Mouse (Mus musculus): ENCODE results near the gene Pttg1. TPM values are rescaled to one million over a fixed set of nuclear protein-coding genes. Genes with fewer than 3 reads are reported as not detected.
A peak's percentile ranks its signal among the peaks of the same experiment; 100 is the strongest.

The Pttg1 gene
- polyA plus RNA-seq, 1 experiment from 2014 or later = 106 TPM

DNA sequence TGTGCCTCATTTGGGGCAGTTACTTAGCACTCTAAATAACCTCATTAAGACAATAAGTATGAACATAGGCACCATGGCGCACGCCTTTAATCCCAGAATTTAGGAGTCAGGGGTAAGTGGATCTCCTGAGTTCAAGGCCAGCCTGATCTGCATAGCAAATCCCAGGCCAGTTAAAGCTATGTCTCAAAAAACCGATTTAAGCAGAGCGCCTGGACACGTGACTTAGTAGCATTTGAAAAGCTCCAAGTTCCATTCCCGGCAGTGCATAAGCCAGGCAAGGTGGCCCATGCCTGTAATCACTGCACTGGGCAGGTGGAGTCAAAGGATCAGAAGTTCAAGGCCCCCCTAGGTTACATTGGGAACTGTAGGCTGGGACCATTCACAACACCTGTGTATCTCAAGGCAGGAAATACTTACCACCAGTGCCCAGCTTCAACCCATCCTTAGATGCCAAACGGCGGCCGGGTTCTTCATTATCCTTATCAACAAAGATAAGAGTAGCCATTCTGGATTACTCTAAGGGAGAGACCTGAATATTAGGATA is 813 bp downstream of the Pttg1 start:
- Histone ChIP-seq H3K4me3 (ENCODE audit: low read depth, low read length) (peak overlapping the region; percentile 48), H3K4me2 (ENCODE audit: low read depth, low read length) (no peak overlapping the region), H3K27ac (replicated peaks; ENCODE audit: low read depth, low read length) (no peak overlapping the region), H3K36me3 (replicated peaks; ENCODE audit: control insufficient read depth, insufficient read depth, low read depth, low read length) (no peaks in the 10 kb centered on the region), H3K27me3 (ENCODE audit: control insufficient read depth, insufficient read depth, low read length) (no peaks in the 10 kb centered on the region), H3K4me1 (ENCODE audit: control insufficient read depth, insufficient read depth, low read length) (0 out of 2 replicates have a peak, but pooled peaks cover 2% of the 10 kb centered on the region), H3K9ac (replicated peaks; ENCODE audit: low read length) (no peak overlapping the region; the same call in 1 of the 2 replicates), H3K9me3 (replicated peaks; ENCODE audit: control insufficient read depth, low read length) (no peaks in the 10 kb centered on the region)
- DNase-seq (ENCODE audit: low spot score) = no peak
- ATAC-seq (replicated peaks; ENCODE audit: insufficient number of reproducible peaks, low FRiP score, low TSS enrichment, low read depth) = no peak
- WGBS = 94% methylated on average over 9 of the region's 9 CpGs

- ATAC-seq (replicated peaks; ENCODE audit: insufficient number of reproducible peaks, low FRiP score, low TSS enrichment, low read depth) (no peak), DNase-seq (ENCODE audit: low spot score) (no peak)
- H3K27me3 ChIP-seq (ENCODE audit: control insufficient read depth, insufficient read depth, low read length) = no peaks in the 10 kb centered on the region
- no peak overlapping the region for H3K27ac ChIP-seq (replicated peaks; ENCODE audit: low read depth, low read length)
- H3K4me3 ChIP-seq (ENCODE audit: low read depth, low read length) = no peak overlapping the region
- H3K4me1 ChIP-seq (ENCODE audit: control insufficient read depth, insufficient read depth, low read length) = 0 out of 2 replicates have a peak, but pooled peaks cover 2% of the 10 kb centered on the region
- no peaks in the 10 kb centered on the region for H3K9me3 ChIP-seq (replicated peaks; ENCODE audit: control insufficient read depth, low read length)
- H3K36me3 ChIP-seq (replicated peaks; ENCODE audit: control insufficient read depth, insufficient read depth, low read depth, low read length) = no peaks in the 10 kb centered on the region
- WGBS = 78% methylated on average over 5 of the region's 5 CpGs
- no peak overlapping the region for H3K4me2 ChIP-seq (ENCODE audit: low read depth, low read length)
- no peak overlapping the region for H3K9ac ChIP-seq (replicated peaks; ENCODE audit: low read length)
These were observed 1.7 kb downstream of the Pttg1 start for GRCm38 (mm10) chr11:43424386-43424785.

GRCm38 (mm10) chr11:43417201-43417600 is 8.8 kb downstream of the Pttg1 start:
- Histone ChIP-seq H3K4me1 (ENCODE audit: control insufficient read depth, insufficient read depth, low read length) (no peaks in the 10 kb centered on the region), H3K36me3 (replicated peaks; ENCODE audit: control insufficient read depth, insufficient read depth, low read depth, low read length) (no peaks in the 10 kb centered on the region), H3K4me3 (ENCODE audit: low read depth, low read length) (no peak overlapping the region), H3K9ac (replicated peaks; ENCODE audit: low read length) (no peak overlapping the region), H3K4me2 (ENCODE audit: low read depth, low read length) (no peak overlapping the region), H3K9me3 (replicated peaks; ENCODE audit: control insufficient read depth, low read length) (no peaks in the 10 kb centered on the region), H3K27ac (replicated peaks; ENCODE audit: low read depth, low read length) (no peak overlapping the region), H3K27me3 (ENCODE audit: control insufficient read depth, insufficient read depth, low read length) (no peaks in the 10 kb centered on the region)
- DNase-seq (ENCODE audit: low spot score) (no peak), ATAC-seq (replicated peaks; ENCODE audit: insufficient number of reproducible peaks, low FRiP score, low TSS enrichment, low read depth) (no peak)
- WGBS = 57% methylated on average over 7 of the region's 7 CpGs

- Histone ChIP-seq H3K4me3 (ENCODE audit: low read depth, low read length) (no peak overlapping the region), H3K4me1 (ENCODE audit: control insufficient read depth, insufficient read depth, low read length) (no peaks in the 10 kb centered on the region), H3K9me3 (replicated peaks; ENCODE audit: control insufficient read depth, low read length) (no peaks in the 10 kb centered on the region), H3K36me3 (replicated peaks; ENCODE audit: control insufficient read depth, insufficient read depth, low read depth, low read length) (no peaks in the 10 kb centered on the region), H3K9ac (replicated peaks; ENCODE audit: low read length) (no peak overlapping the region), H3K4me2 (ENCODE audit: low read depth, low read length) (no peak overlapping the region), H3K27me3 (ENCODE audit: control insufficient read depth, insufficient read depth, low read length) (no peaks in the 10 kb centered on the region), H3K27ac (replicated peaks; ENCODE audit: low read depth, low read length) (no peak overlapping the region)
- DNase-seq (ENCODE audit: low spot score) = peak; percentile 83
- 29% methylated on average over 14 of the region's 14 CpGs for WGBS
- no peak for ATAC-seq (replicated peaks; ENCODE audit: insufficient number of reproducible peaks, low FRiP score, low TSS enrichment, low read depth)
These were observed 13.1 kb downstream of the Pttg1 start for GRCm38 (mm10) chr11:43412771-43413451.

- DNase-seq (ENCODE audit: low spot score) (peak; percentile 72), ATAC-seq (replicated peaks; ENCODE audit: insufficient number of reproducible peaks, low FRiP score, low TSS enrichment, low read depth) (no peak)
- H3K27ac ChIP-seq (replicated peaks; ENCODE audit: low read depth, low read length) = no peak overlapping the region
- H3K4me3 ChIP-seq (ENCODE audit: low read depth, low read length) = no peak overlapping the region
- no peaks in the 10 kb centered on the region for H3K36me3 ChIP-seq (replicated peaks; ENCODE audit: control insufficient read depth, insufficient read depth, low read depth, low read length)
- H3K9ac ChIP-seq (replicated peaks; ENCODE audit: low read length) = no peak overlapping the region
- H3K27me3 ChIP-seq (ENCODE audit: control insufficient read depth, insufficient read depth, low read length) = no peaks in the 10 kb centered on the region
- no peak overlapping the region for H3K4me2 ChIP-seq (ENCODE audit: low read depth, low read length)
- WGBS = 8% methylated on average over 1 of the region's 1 CpGs
- H3K4me1 ChIP-seq (ENCODE audit: control insufficient read depth, insufficient read depth, low read length) = no peaks in the 10 kb centered on the region
- no peaks in the 10 kb centered on the region for H3K9me3 ChIP-seq (replicated peaks; ENCODE audit: control insufficient read depth, low read length)
These were observed 14.6 kb downstream of the Pttg1 start for GRCm38 (mm10) chr11:43411413-43411812.

- Histone ChIP-seq H3K4me3 (ENCODE audit: low read depth, low read length) (no peak overlapping the region), H3K9me3 (replicated peaks; ENCODE audit: control insufficient read depth, low read length) (no peaks in the 10 kb centered on the region), H3K4me1 (ENCODE audit: control insufficient read depth, insufficient read depth, low read length) (no peaks in the 10 kb centered on the region), H3K36me3 (replicated peaks; ENCODE audit: control insufficient read depth, insufficient read depth, low read depth, low read length) (no peaks in the 10 kb centered on the region), H3K9ac (replicated peaks; ENCODE audit: low read length) (no peak overlapping the region), H3K27ac (replicated peaks; ENCODE audit: low read depth, low read length) (no peak overlapping the region), H3K4me2 (ENCODE audit: low read depth, low read length) (no peak overlapping the region), H3K27me3 (ENCODE audit: control insufficient read depth, insufficient read depth, low read length) (no peaks in the 10 kb centered on the region)
- no peak for DNase-seq (ENCODE audit: low spot score)
- no peak for ATAC-seq (replicated peaks; ENCODE audit: insufficient number of reproducible peaks, low FRiP score, low TSS enrichment, low read depth)
- 80% methylated on average over 7 of the region's 7 CpGs for WGBS
These were observed 15.8 kb downstream of the Pttg1 start for GRCm38 (mm10) chr11:43410291-43410690.

- Histone ChIP-seq H3K4me2 (ENCODE audit: low read depth, low read length) (no peak overlapping the region), H3K9ac (replicated peaks; ENCODE audit: low read length) (no peak overlapping the region), H3K4me3 (ENCODE audit: low read depth, low read length) (no peak overlapping the region), H3K36me3 (replicated peaks; ENCODE audit: control insufficient read depth, insufficient read depth, low read depth, low read length) (no peaks in the 10 kb centered on the region), H3K27ac (replicated peaks; ENCODE audit: low read depth, low read length) (no peak overlapping the region), H3K27me3 (ENCODE audit: control insufficient read depth, insufficient read depth, low read length) (no peaks in the 10 kb centered on the region), H3K4me1 (ENCODE audit: control insufficient read depth, insufficient read depth, low read length) (no peaks in the 10 kb centered on the region), H3K9me3 (replicated peaks; ENCODE audit: control insufficient read depth, low read length) (no peaks in the 10 kb centered on the region; the same call in 1 of the 2 replicates)
- 68% methylated on average over 2 of the region's 2 CpGs for WGBS
- ATAC-seq (replicated peaks; ENCODE audit: insufficient number of reproducible peaks, low FRiP score, low TSS enrichment, low read depth) = no peak
- DNase-seq (ENCODE audit: low spot score) = no peak
These were observed 17.2 kb downstream of the Pttg1 start for GRCm38 (mm10) chr11:43408888-43409287.

DNA sequence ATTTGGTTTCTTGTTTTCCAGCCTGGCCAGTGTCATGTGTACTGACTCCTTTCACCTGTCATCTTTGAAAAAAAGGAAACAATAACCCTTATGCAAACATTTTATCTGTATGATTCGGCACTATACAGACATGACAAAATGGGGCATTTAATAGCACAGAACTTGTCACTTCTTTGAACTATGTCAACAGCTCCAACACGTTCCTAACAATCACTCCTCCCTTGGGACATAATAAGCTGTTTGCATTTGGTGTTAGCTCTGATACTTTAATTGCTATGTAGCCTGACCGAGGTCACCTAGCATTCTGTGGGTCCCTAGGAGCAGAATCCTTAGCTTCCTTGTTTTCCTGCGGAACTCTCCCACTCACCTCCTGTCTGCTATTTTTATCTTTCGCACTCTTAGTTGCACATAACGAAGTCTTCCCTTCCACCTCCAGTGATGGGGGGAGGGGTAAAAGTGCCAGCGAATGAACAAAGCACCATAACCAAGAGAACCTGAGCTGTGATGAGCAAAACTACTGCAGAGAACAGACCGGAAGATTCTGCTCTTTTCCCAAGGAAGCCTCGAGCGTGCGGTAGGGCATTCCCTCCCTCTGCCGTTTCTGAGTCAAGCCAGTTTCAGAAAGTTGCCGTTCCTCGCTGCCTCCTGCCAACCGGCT is 21.8 kb downstream of the Pttg1 start:
- Histone ChIP-seq H3K9me3 (replicated peaks; ENCODE audit: control insufficient read depth, low read length) (no peaks in the 10 kb centered on the region; the same call in 1 of the 2 replicates), H3K27ac (replicated peaks; ENCODE audit: low read depth, low read length) (no peak overlapping the region), H3K27me3 (ENCODE audit: control insufficient read depth, insufficient read depth, low read length) (no peaks in the 10 kb centered on the region), H3K4me3 (ENCODE audit: low read depth, low read length) (no peak overlapping the region), H3K36me3 (replicated peaks; ENCODE audit: control insufficient read depth, insufficient read depth, low read depth, low read length) (no peaks in the 10 kb centered on the region), H3K4me1 (ENCODE audit: control insufficient read depth, insufficient read depth, low read length) (no peaks in the 10 kb centered on the region), H3K4me2 (ENCODE audit: low read depth, low read length) (no peak overlapping the region), H3K9ac (replicated peaks; ENCODE audit: low read length) (no peak overlapping the region)
- DNase-seq (ENCODE audit: low spot score) = no peak
- 79% methylated on average over 15 of the region's 15 CpGs for WGBS
- ATAC-seq (replicated peaks; ENCODE audit: insufficient number of reproducible peaks, low FRiP score, low TSS enrichment, low read depth) = no peak
